Mouse (Mus musculus): Measurements from ENCODE around the gene Colec11.

Colec11 gene

DNA sequence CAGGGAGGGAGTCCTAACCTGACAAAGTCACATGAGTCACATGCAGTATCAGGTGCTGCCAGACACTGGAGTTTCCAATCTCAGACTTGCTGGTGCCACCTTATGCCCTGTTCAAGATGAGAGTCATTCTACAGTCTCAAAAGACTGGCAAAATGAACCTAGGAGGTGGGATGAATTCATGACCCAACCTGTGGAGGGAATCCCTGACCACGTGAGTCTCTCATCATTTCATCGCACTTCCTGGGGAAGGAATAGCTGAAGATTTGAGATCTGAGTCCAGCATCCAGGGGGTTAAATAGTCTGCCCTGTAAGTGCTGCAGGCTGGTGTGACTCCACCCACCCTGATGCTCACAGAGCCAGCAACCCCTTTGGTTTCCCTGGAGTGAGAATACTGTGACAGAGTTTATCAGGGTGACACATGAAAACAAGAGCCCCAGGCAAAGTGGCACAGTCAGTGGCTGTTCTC is 24.6 kb downstream of the Colec11 start:
- no peak for DNase-seq

DNA sequence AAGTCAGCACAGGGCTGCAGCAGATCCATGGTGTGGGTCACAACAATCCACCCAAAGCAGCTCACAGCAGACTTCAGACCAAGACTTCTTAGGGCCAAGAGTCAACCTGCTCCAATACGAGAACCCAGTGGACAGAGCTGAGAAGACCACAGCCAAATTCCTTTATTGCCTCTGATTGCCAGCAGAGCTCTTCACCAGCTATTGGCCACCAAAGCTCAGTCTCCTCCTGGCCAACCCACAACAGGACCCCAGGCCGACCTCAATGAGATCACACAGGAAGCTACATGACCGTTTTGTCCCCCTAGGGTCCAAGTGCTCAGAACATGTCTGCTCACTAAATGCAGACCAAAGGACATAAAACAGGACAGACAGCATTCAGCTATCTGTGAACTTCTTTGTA is 25.1 kb downstream of the Colec11 start:
- no peak for DNase-seq

DNA sequence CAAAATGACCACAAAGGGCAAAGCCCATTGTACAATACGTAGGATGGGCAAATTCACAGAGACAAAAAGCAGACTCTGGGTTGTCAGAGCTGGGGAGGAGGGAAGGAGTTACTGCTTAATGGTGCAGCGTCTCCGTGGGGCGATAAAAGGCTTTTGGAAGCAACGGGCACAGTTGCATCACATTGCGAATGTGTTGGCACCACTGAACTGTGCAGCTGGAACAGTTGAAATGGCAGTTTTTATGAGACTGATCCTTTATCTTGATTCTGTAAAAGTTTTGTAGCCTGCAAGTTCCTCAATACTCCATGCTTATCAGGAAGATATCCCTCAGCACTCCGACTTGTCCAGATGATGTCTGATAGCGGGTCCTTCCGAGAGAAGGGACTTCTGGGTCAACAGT is 25.5 kb downstream of the Colec11 start:
- DNase-seq, result no peak

GRCm38 (mm10) chr12:28596851-28597250 is 26.3 kb downstream of the Colec11 start:
- DNase-seq, result no peak

DNA sequence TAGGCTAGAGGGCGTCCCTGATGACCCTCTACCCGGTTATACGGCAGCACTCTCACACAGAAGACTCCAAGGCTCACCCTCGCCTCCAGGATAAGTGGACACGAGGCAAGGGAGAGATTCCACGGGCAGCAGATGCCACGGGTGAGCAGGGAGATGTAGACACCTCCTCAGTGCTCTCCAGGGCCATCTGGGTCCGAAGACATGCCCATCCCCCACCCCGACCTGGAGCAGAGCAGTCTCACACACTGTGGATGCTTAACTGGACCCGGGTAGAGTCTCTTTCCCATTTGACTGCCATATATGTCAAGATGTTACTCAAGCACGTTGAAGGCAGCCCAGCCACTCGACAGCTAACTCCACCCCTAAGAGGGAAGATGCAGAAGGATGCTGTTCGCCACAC is 32.7 kb downstream of the Colec11 start:
- no peak for DNase-seq

GRCm38 (mm10) chr12:28589090-28589868 is 33.9 kb downstream of the Colec11 start:
- peak; percentile 75 for DNase-seq

DNA sequence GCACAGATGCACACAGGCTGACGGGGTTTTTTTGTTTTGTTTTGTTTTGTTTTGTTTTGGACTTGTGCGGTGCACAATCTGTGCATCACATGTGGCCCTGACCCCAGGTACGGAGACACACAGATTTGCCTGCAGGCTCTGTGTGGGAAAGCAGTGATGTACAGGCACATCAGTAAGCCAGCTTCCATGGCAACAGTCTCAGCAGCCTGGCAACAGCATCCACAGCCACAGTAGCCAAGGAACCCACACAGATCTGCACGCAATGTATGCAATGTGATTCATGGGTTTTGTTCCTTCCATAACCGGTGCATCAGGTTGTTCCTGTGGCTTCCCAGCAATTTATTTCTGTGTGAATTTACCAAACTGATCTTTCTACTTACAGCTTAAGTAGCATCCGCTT is 35.2 kb downstream of the Colec11 start:
- no peak for DNase-seq

GRCm38 (mm10) chr12:28584036-28584435 is 39.1 kb downstream of the Colec11 start:
- no peak for DNase-seq

DNA sequence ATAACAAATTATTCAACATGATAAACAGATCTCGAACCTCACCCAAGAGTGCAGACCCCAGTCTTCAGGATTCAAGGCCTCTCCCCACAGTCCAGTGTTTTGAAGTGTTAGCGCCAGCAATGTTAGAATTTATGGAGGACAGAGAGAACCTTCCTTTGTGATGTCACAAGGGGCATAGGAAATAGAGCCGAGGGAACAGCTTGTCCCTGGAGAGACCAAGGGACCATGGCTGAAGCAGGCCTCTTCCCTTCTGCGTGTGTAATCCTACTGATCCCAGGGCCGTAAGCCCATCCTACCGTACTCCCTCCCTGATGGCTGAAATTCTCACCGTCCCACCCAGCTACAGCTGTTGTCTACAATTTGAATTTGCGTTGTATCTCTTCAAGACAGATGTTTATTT is 40.8 kb downstream of the Colec11 start, which contains the start of gene Allc:
TSS of gene Allc (minus strand) at position 101 of the 400 bp plus-strand sequence.
- no peak for DNase-seq

- peak; percentile 31 for DNase-seq
Observed at GRCm38 (mm10) chr12:28579132-28579531, 44.0 kb downstream of the Colec11 start.

GRCm38 (mm10) chr12:28578147-28578546 is 45.0 kb downstream of the Colec11 start:
- DNase-seq, result no peak

DNA sequence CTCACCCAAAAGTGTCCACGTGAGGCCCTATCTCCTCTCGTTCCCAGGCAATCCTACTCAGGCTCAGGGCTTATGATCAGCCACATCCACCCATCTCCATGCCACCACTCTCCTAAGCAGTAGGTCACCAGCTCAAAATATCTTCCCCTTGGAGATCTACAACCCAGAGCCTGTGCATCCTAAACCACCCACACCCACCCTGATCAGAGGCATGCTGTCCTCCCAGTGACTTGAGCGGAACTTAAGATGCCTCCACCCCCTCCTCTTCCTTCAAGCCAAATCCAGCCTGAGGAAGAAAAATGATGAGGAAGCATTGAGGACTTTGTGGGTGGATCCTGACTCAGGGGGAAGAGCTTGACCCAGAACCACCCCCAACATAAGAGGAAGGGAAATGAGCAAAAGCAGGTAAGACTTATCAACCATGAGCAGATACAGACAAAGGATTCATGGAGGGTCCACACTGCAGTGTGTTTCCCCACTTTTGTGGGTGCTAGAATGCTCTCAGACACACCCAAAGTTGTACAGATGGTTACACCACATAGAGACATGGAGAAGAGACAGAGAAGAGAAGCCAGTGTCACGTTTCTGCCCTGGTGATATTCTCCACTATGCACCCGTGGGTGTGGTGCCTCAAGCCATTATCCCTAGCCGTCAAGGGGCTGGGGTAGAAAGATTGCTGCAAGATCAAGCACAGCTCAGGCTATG is 47.7 kb downstream of the Colec11 start:
- DNase-seq, result no peak

DNA sequence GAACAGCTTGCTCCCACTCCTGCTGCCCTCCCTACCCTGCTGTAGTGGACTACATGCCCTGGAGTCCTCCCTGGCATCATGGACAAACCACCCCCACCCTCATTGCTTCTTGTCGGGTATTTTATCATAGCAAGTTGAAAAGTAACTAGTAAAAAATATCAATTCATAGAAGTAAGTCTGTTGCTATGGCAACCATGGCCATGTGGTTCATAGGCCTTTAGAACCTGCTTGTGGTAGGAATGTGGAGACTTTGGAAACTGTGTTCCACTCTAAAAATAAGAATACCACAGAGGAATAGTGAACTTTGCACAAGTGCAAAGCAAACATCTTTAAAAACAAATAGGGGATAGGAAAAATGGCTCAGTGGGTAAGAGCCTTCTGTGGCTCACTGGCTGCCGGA is 50.9 kb downstream of the Colec11 start:
- DNase-seq, result no peak

DNA sequence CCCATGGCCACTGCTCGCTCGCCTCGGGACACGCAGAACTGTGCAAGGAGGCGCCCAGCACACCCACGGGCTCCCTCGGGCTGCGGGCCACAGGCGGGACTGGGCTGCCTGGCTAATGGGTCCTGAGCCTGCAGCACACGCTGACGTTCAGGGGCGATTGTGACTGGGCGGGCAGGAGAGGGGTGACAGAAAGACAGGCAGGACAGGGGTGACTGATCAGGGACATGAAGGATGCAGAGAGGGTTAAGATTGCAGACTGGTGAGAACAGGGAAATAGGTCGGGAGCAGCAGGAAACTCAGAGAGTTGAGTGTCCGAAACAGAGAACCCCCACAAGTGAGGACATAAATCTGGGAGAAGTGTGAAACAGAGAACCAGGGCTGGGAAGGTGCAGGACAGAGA is 70.9 kb downstream of the Colec11 start, which contains the start of gene Dcdc2c:
TSS of gene Dcdc2c (minus strand) at position 101 of the 400 bp plus-strand sequence.
- DNase-seq, result no peak

- no peak for DNase-seq
Observed at GRCm38 (mm10) chr12:28551775-28552174, 71.4 kb downstream of the Colec11 start.

GRCm38 (mm10) chr12:28548887-28549286 is 74.3 kb downstream of the Colec11 start:
- no peak for DNase-seq
